In the genomic region with DNA sequence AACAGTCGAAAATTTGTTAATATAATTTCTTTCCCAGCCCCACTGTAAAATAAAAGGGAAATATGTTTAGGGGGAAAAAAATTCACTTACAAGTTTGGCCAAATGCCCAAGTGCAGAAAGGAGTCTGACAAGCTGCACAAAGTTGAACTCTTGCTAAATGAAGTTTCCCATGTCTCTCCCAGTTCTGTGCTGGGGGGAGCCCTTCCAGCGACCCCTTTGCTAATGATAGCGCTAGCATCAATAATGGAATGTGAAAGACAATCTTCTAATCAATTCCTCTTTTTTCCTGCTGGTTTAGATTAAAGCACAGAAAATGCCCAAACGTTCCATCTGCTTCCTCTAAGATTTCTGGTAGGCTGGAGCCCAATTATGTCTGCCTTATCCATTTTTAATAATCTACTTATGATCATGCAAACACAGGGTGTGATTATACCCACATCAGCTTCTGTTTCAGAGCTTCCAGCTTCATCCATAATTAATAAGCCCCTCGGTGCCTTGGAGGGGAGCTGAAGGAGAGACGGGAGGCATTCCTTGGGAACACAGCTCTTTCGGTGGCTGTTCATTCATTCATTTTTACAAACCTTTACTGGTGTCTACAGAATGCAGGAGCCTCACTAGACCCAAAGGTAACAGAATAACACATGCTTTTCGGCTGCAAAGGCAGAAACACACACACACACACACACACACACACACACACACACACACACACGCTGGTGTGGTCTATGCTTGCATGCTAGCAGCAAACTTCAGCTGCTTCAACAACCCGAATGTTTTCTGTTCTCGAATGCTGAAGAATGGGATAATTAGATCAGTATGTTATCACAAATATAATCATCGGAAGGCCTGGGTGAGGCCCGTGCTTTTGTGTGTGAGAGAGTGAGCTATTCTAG, we compare ENCODE assay signal across 17 mouse cellular contexts. TPM values are rescaled to one million over a fixed set of nuclear protein-coding genes. Genes with fewer than 3 reads are reported as not detected.
DNase-seq lines count a peak whose midpoint lies in the region; ATAC-seq lines count a peak whose summit lies in the region.
"Had no signal": no experiment of that assay in that cellular context is flagged by ENCODE, and none has a peak within 500 bp of the region (broad histone marks: within the 10 kb centered on the region; RNA-seq: fewer than 3 reads in every experiment).

No protein-coding gene starts in this region.

- H3K9ac ChIP-seq in forebrain, embryonic 13.5 days: no peak overlapping the region
- H3K9ac ChIP-seq in neural tube, embryonic 13.5 days: no peak overlapping the region
- H3K9ac ChIP-seq in midbrain, embryonic 12.5 days (replicated peaks): no peak overlapping the region
- H3K9ac ChIP-seq: heart, embryonic 15.5 days had no signal

- no peaks in the 10 kb centered on the region for H3K27me3 ChIP-seq in forebrain, embryonic 13.5 days
- no peaks in the 10 kb centered on the region for H3K27me3 ChIP-seq in forebrain, embryonic 10.5 days (ENCODE audit: poor library complexity, severe bottlenecking)
- no peaks in the 10 kb centered on the region for H3K27me3 ChIP-seq in neural tube, embryonic 13.5 days
- H3K27me3 ChIP-seq in midbrain, embryonic 12.5 days: no peaks in the 10 kb centered on the region
- H3K27me3 ChIP-seq: heart, embryonic 15.5 days had no signal

- intact Hi-C loops in left cerebral cortex, postnatal 25 days (cut with DNase I): no loop called here

- peak overlapping the region; percentile 10; the same call in 1 of the 2 replicates for H3K27ac ChIP-seq in forebrain, embryonic 13.5 days
- H3K27ac ChIP-seq in forebrain, embryonic 10.5 days: no peak overlapping the region
- H3K27ac ChIP-seq in neural tube, embryonic 13.5 days (replicated peaks): peak overlapping the region; percentile 49; the same call in 1 of the 2 replicates
- peak overlapping the region; percentile 42; the same call in 1 of the 2 replicates for H3K27ac ChIP-seq in midbrain, embryonic 12.5 days (replicated peaks)
- H3K27ac ChIP-seq: heart, embryonic 15.5 days had no signal

- H3K4me3 ChIP-seq in forebrain, embryonic 13.5 days: no peak overlapping the region
- no peak overlapping the region for H3K4me3 ChIP-seq in forebrain, embryonic 10.5 days
- H3K4me3 ChIP-seq in neural tube, embryonic 13.5 days: no peak overlapping the region
- H3K4me3 ChIP-seq in midbrain, embryonic 12.5 days: no peak overlapping the region
- H3K4me3 ChIP-seq: heart, embryonic 15.5 days had no signal

- H3K4me2 ChIP-seq in forebrain, embryonic 13.5 days: no peak overlapping the region; the same call in 1 of the 2 replicates
- no peak overlapping the region for H3K4me2 ChIP-seq in neural tube, embryonic 13.5 days
- H3K4me2 ChIP-seq in midbrain, embryonic 12.5 days (replicated peaks): no peak overlapping the region
- H3K4me2 ChIP-seq: heart, embryonic 15.5 days; liver, embryonic 11.5 days had no signal

- peak; percentile 81; the same call in 1 of the 2 replicates for ATAC-seq in forebrain, embryonic 13.5 days
- peak; percentile 63 for ATAC-seq in neural tube, embryonic 13.5 days (ENCODE audit: low read depth)
- no peak; the same call in 1 of the 2 replicates for ATAC-seq in midbrain, embryonic 12.5 days (ENCODE audit: low FRiP score, low read depth)
- ATAC-seq: lung, postnatal 0 days had no signal

- 38% methylated on average over 13 of the region's 13 CpGs for WGBS in forebrain, embryonic 13.5 days
- WGBS in forebrain, embryonic 10.5 days: 61% methylated on average over 13 of the region's 13 CpGs
- 58% methylated on average over 13 of the region's 13 CpGs for WGBS in neural tube, embryonic 13.5 days
- WGBS in midbrain, embryonic 12.5 days: 51% methylated on average over 13 of the region's 13 CpGs

- no peaks in the 10 kb centered on the region for H3K36me3 ChIP-seq in forebrain, embryonic 13.5 days (ENCODE audit: poor library complexity, severe bottlenecking)
- H3K36me3 ChIP-seq in forebrain, embryonic 10.5 days (replicated peaks): no peaks in the 10 kb centered on the region
- H3K36me3 ChIP-seq in neural tube, embryonic 13.5 days: no peaks in the 10 kb centered on the region
- no peaks in the 10 kb centered on the region for H3K36me3 ChIP-seq in midbrain, embryonic 12.5 days
- H3K36me3 ChIP-seq: heart, embryonic 15.5 days had no signal

- H3K9me3 ChIP-seq in forebrain, embryonic 13.5 days (replicated peaks): no peaks in the 10 kb centered on the region
- no peaks in the 10 kb centered on the region for H3K9me3 ChIP-seq in forebrain, embryonic 10.5 days
- no peaks in the 10 kb centered on the region for H3K9me3 ChIP-seq in neural tube, embryonic 13.5 days
- no peaks in the 10 kb centered on the region for H3K9me3 ChIP-seq in midbrain, embryonic 12.5 days
- H3K9me3 ChIP-seq: heart, embryonic 15.5 days had no signal

- H3K4me1 ChIP-seq in forebrain, embryonic 13.5 days: peaks cover 17% of the 10 kb centered on the region
- H3K4me1 ChIP-seq in forebrain, embryonic 10.5 days: peaks cover 24% of the 10 kb centered on the region
- H3K4me1 ChIP-seq in neural tube, embryonic 13.5 days (replicated peaks): peaks cover 18% of the 10 kb centered on the region
- H3K4me1 ChIP-seq in midbrain, embryonic 12.5 days: peaks cover 17% of the 10 kb centered on the region
- H3K4me1 ChIP-seq: heart, embryonic 15.5 days had no signal

- DNase-seq in forebrain, embryonic 10.5 days (ENCODE audit: extremely low spot score, low spot score): no peak
- no peak for DNase-seq in neural tube, embryonic 10.5 days (ENCODE audit: extremely low spot score, low spot score)
- DNase-seq in kidney, adult 18-20 months: no peak
- DNase-seq in left cerebral cortex, postnatal 25 days (ENCODE audit: low spot score in 2 of 2): no peak
- no peak for DNase-seq in ovary, postnatal 14 days (ENCODE audit: low spot score)
- DNase-seq: adrenal gland, postnatal 14 days; cerebellum, adult 11-12 months; gastrocnemius, postnatal 36 days; kidney, postnatal 14 days; spleen, adult 18-20 months had no signal

RNA-seq across cellular contexts. Expression of a gene that starts 59.5 kb away (rescaled TPM):
- polyA plus RNA-seq in forebrain, embryonic 13.5 days (2015; fragmentation: Nextera tagmentation; extraction: Ambion mirVana): 2.5 and 3.0 TPM in 2 replicates
- polyA plus RNA-seq in forebrain, embryonic 10.5 days (2016; fragmentation: Nextera tagmentation; extraction: Ambion mirVana): not detected in 2 replicates
- polyA plus RNA-seq in neural tube, embryonic 13.5 days (2015; fragmentation: Nextera tagmentation; extraction: Ambion mirVana): 14.1 and 16.8 TPM in 2 replicates
- 2.2 and 2.9 TPM in 2 replicates for polyA plus RNA-seq in midbrain, embryonic 12.5 days (2016; fragmentation: Nextera tagmentation; extraction: Ambion mirVana)
- 10 to 100 TPM; 57.6 to 60.1 TPM for total RNA-seq in left cerebral cortex, postnatal 25 days (2021)
- total RNA-seq: common myeloid progenitor, adult 5-6 weeks; gastrocnemius, postnatal 36 days had no signal
- polyA plus RNA-seq: lung, postnatal 0 days had no signal
